Mouse (Mus musculus): ENCODE measurements around the gene Gm28048. TPM values are rescaled to one million over a fixed set of nuclear protein-coding genes. Genes with fewer than 3 reads are reported as not detected.

The Gm28048 gene
- polyA plus RNA-seq, 1 experiment from 2014 or later, result 6.7 TPM

DNA sequence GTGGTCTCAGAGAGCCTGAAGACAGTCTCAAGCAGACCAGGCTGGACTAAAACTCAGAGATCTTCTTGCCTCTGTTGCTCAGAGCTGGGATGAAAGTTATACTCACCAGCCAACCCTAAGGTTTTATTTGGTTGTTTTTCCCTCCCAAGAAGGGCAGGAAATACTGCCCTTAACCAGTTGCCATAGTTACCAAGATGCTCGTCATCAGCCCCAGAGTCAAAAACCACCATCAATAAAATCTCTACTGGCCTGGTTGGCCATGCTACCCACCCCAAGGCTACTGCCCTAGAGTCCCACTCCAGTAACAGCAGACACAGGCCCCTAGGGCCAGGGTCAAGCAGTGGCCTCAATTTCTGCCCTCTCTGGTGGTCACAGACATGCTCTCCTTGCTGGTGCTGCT is 129.4 kb downstream of the Gm28048 start:
- Histone ChIP-seq H3K27ac (replicated peaks) (no peak overlapping the region), H3K4me1 (replicated peaks) (no peaks in the 10 kb centered on the region), H3K9ac (no peak overlapping the region), H3K9me3 (no peaks in the 10 kb centered on the region), H3K4me2 (no peak overlapping the region), H3K27me3 (peaks cover 18% of the 10 kb centered on the region), H3K4me3 (no peak overlapping the region), H3K36me3 (no peaks in the 10 kb centered on the region)
- WGBS, result 60% methylated on average over 1 of the region's 1 CpGs
- ATAC-seq (ENCODE audit: low read depth), result no peak

DNA sequence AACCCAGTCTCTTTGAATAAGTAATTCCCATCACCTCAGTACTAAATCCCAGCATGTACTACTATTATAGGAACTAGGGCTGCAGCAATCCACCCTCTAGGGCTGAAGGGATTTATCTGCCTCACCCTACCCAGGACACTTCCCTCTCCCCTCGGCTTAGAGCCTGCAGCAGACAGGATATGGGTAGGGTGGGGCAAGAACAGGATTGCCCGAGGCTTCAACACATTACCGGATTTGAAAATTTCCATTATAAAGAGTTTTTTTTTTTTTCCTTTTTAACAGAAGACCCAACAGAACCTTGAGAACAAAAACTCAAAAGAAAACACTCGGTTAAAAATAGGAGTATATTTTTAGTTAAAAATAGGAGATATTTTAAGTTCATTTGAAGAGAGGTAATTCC is 130.5 kb downstream of the Gm28048 start:
- no peak overlapping the region for H3K4me3 ChIP-seq
- WGBS, result 59% methylated on average over 4 of the region's 4 CpGs
- peaks cover 2% of the 10 kb centered on the region; the same call in 1 of the 2 replicates for H3K4me1 ChIP-seq (replicated peaks)
- peaks cover 7% of the 10 kb centered on the region for H3K27me3 ChIP-seq
- H3K9ac ChIP-seq, result no peak overlapping the region
- H3K27ac ChIP-seq (replicated peaks), result no peak overlapping the region
- ATAC-seq (ENCODE audit: low read depth), result no peak
- no peaks in the 10 kb centered on the region for H3K9me3 ChIP-seq
- no peak overlapping the region for H3K4me2 ChIP-seq
- no peaks in the 10 kb centered on the region for H3K36me3 ChIP-seq

DNA sequence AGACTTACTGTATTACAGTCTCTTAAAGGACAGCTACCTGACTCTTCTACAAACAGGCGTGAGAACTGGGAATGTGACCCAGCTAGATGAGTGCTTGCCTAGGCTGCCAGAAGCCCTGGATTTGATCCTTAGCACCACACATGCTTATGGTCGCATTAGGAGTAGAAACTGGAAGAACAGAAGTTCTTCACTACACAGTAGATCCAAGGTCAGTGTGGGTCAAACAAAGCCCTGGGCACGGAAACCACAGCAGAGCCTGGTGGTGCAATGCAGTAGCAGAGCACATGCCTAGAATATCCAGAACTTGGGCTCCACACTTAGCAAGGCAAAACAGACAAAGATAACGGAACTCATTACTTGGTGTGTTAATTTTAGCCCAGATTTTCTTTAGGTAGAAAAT is 131.8 kb downstream of the Gm28048 start:
- Histone ChIP-seq H3K9me3 (no peaks in the 10 kb centered on the region), H3K27me3 (peaks cover 3% of the 10 kb centered on the region; the same call in 1 of the 2 replicates), H3K9ac (no peak overlapping the region), H3K27ac (replicated peaks) (no peak overlapping the region), H3K4me3 (no peak overlapping the region), H3K36me3 (no peaks in the 10 kb centered on the region), H3K4me2 (no peak overlapping the region), H3K4me1 (replicated peaks) (peaks cover 7% of the 10 kb centered on the region)
- no peak for ATAC-seq (ENCODE audit: low read depth)
- 89% methylated on average over 4 of the region's 4 CpGs for WGBS

DNA sequence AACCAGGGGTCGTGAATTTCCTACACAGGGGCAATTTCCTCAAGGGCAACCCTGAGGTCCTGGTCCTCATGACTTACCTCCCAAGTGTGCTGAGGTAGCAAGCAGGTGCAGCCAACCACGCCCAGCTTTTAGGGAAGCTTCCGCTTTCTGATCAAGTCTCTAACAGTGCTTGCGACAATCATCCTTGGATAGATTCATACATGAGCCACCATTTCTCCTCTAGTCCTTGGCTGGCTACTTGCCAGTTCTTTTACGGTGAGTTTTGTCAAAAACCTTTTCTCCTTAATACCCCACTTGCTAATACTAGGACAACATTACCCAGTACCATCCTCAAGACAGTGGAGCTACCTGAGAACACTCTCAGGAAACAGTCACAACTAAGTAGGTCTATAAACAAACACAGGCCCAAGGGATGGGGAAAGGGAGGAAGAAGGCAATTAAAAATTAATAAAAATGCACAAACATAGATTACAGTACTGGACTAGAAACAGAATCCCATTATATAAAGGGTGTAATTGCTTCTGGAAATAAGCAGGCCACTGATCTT is 133.2 kb downstream of the Gm28048 start:
- no peak overlapping the region for H3K9ac ChIP-seq
- no peak overlapping the region for H3K4me3 ChIP-seq
- ATAC-seq (ENCODE audit: low read depth), result no peak
- no peaks in the 10 kb centered on the region for H3K36me3 ChIP-seq
- H3K27me3 ChIP-seq, result no peaks in the 10 kb centered on the region
- WGBS, result 86% methylated on average over 5 of the region's 5 CpGs
- H3K9me3 ChIP-seq, result no peaks in the 10 kb centered on the region
- H3K4me1 ChIP-seq (replicated peaks), result peaks cover 7% of the 10 kb centered on the region
- H3K27ac ChIP-seq (replicated peaks), result no peak overlapping the region
- no peak overlapping the region for H3K4me2 ChIP-seq

DNA sequence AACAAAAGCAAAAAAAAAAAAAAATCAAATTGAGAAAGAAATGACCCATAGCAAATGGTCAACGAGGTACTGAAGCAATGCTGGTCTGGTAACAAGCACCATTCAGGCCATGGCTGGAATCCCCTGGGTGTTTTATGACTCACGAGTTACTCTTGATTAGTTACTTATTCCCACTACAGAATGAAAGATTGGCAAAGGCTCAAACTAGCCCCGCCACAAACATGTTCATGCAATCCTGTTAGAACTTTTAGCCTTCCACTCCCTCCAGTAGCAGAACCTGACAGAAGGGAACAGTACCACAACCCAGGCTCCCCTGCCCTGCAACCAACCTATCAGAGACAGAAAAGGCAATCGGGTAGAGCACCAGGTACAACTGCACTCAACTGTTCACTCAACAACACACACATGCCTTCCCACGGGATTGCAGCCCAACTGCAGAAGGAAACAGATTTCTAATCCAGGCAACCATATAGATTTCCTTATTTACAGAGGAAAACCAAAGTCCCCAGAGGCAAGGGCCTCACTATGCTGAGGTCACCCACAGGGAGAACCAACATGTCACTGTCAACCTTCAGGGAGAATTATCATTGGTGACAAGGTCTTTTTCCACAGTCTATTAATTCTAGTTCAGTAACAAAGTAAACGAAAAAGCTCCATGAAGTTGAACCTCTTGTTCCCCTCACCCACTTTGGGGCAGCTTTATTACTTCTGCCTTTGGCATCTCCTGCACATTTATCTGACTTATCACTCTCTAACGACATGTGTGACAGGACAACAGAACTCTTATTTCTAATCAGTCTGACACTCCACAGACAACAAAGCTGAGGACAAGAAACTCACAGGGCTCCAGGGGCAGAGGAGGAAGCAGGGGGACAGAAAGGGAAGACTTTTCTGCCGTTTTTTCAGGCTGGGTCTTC is 133.9 kb downstream of the Gm28048 start:
- 48% methylated on average over 8 of the region's 8 CpGs for WGBS
- Histone ChIP-seq H3K9me3 (no peaks in the 10 kb centered on the region), H3K36me3 (no peaks in the 10 kb centered on the region), H3K27me3 (no peaks in the 10 kb centered on the region), H3K4me2 (no peak overlapping the region), H3K4me3 (no peak overlapping the region), H3K27ac (replicated peaks) (no peak overlapping the region), H3K9ac (no peak overlapping the region), H3K4me1 (replicated peaks) (peaks cover 7% of the 10 kb centered on the region)
- ATAC-seq (ENCODE audit: low read depth), result no peak

DNA sequence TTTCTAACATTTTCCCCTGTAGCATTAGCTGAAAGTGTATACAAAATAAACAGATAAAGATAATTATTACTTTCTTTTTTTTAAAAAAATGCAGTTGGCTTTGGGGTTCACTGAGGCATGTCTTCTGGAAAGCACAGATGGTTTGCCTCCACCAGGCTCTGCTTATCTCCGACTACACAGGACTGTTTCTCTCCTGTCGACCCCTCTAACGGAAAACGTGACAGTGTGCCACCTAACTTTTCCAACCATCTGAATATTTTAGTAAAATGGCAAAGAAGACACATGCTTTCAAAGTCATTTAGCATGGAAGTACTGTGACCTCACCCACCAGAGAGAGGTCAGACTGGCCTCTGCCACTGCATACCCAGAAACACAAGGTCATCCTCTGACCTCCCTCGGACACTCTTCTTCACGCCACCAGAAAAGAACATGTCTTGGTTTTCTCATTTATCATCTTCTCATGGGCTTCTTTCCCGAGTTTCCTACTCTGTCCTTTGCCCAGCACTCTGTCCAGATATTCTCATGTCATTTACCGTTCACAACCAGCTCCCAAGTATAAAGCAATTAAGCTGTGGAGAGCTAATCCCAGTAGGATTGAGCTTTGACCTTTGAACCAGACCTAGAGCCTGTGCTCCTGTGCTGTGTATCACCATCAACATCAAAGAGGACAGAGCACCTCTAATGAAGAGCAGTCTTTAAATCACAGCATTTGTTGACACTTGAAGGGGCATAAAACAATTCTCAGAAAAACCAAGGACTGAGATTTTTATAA is 134.7 kb downstream of the Gm28048 start:
- no peaks in the 10 kb centered on the region for H3K27me3 ChIP-seq
- 74% methylated on average over 8 of the region's 8 CpGs for WGBS
- H3K4me1 ChIP-seq (replicated peaks), result peaks cover 7% of the 10 kb centered on the region
- no peaks in the 10 kb centered on the region for H3K36me3 ChIP-seq
- no peak overlapping the region for H3K4me3 ChIP-seq
- H3K4me2 ChIP-seq, result no peak overlapping the region
- no peak overlapping the region for H3K27ac ChIP-seq (replicated peaks)
- ATAC-seq (ENCODE audit: low read depth), result no peak
- H3K9me3 ChIP-seq, result no peaks in the 10 kb centered on the region
- H3K9ac ChIP-seq, result no peak overlapping the region

DNA sequence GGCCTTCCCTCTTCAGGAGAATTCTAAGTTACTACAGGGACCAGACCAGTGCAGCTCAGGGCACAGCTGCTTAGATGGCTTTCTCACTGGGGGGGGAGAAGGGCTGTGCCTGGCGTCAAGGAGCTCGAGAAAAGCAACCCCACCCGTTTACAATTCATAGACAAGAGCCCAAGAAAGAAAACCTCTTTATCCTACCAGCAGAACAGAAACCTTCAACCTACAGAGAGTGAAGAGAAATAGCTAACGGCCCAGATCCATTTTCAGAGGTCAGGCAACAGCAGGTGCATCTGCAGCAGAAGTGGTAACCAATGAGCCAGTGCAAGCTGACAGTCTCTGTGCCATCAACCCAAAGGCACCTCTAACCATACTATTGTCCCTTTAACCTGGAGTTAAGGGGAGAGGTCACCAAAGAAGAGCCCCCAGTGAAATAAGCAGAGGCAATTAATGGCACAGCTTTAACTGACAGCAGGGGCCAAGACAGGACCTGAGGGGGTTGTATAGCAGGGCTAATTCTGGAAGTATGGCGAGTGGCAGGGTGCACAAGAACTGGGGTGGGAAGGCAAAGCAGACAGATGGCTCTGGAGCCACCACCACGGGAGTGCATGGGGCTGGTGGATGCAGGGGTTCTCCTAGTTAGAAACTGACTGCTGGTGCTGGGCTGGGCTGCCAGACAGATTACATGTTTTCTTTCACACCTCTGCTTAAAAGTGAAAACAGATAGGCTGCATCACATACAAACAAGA is 135.6 kb downstream of the Gm28048 start:
- H3K27ac ChIP-seq (replicated peaks), result no peak overlapping the region
- H3K9me3 ChIP-seq, result no peaks in the 10 kb centered on the region
- no peaks in the 10 kb centered on the region for H3K36me3 ChIP-seq
- no peak overlapping the region for H3K4me3 ChIP-seq
- no peaks in the 10 kb centered on the region for H3K27me3 ChIP-seq
- peaks cover 7% of the 10 kb centered on the region for H3K4me1 ChIP-seq (replicated peaks)
- 46% methylated on average over 6 of the region's 6 CpGs for WGBS
- ATAC-seq (ENCODE audit: low read depth), result no peak
- H3K4me2 ChIP-seq, result no peak overlapping the region
- no peak overlapping the region for H3K9ac ChIP-seq

DNA sequence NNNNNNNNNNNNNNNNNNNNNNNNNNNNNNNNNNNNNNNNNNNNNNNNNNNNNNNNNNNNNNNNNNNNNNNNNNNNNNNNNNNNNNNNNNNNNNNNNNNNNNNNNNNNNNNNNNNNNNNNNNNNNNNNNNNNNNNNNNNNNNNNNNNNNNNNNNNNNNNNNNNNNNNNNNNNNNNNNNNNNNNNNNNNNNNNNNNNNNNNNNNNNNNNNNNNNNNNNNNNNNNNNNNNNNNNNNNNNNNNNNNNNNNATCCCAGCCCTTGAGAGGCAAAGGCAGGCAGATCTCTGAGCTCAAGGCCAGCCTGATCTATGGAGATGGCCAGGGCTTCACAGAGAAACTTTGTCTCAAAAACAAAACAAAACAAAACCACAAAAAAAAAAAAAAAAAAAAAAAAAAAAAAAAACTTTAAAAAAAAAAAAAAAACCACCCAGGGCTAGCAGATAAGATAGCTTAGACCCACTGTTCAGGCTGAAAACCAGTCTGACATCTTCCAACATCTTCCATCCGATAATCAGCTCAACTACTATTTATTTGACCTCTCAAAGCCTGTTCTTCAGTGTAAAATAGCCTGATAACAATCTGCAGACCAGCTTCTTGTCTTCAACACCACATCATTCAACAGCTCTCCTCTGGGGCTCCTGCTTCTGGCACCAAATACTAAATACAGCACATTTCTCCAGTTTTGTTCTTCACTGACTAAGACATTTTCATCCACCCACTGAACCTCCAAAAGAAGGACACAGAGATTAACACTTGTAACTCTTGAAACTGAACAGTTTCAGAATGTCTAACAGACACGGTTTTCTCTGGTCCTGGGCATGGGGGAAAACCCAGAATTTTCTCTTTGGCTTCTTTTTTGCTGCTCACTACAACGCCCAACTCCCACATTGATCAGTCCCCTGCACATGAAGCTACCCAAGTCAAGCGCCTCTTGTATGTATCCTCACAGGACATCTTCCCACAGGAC is 136.9 kb downstream of the Gm28048 start:
- Histone ChIP-seq H3K27ac (replicated peaks) (no peak overlapping the region), H3K36me3 (no peaks in the 10 kb centered on the region), H3K27me3 (no peaks in the 10 kb centered on the region), H3K4me2 (no peak overlapping the region), H3K9ac (no peak overlapping the region), H3K4me3 (no peak overlapping the region), H3K9me3 (no peaks in the 10 kb centered on the region), H3K4me1 (replicated peaks) (peaks cover 7% of the 10 kb centered on the region)
- 85% methylated on average over 4 of the region's 4 CpGs for WGBS
- ATAC-seq (ENCODE audit: low read depth), result no peak

DNA sequence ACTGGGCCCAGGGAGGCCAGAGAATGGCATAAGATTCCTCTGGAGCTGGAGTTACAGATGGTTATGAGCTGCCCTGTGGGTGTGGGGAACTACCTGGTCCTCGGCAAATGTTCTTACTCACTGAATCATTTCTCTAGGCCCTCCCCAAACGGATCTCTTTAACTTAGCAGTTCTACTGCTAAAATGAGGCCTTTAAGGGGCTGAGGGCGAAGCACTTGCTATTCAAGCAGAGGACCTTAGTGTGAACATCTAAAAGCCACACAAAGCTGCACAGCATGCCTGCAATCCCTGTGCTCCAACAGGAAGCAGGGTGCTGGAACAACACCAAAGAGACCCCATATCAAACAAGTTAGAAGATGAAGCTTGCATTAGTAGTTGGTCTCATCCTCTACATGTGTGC is 142.4 kb downstream of the Gm28048 start:
- no peak overlapping the region for H3K4me2 ChIP-seq

DNA sequence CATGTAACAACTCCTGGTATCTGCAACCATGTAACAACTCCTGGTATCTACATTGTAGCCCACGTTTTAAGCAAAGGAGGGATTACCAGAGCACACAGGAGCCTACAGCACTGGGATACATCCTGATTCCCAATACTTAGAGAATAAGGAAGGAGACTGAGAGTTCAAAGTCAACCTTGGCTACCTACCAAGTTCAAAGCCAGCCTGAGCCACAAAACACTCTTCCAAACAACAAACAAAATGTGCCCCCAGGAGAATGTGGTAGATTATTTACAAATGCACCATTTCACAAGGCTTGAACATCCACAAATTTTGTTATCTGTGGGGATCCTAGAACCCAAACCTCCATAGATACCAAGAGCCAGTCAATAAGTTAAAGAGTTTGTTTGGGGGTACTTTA is 143.5 kb downstream of the Gm28048 start:
- ATAC-seq (ENCODE audit: low read depth), result no peak
- Histone ChIP-seq H3K27ac (replicated peaks) (no peak overlapping the region), H3K4me2 (no peak overlapping the region), H3K4me3 (no peak overlapping the region), H3K27me3 (no peaks in the 10 kb centered on the region), H3K9me3 (no peaks in the 10 kb centered on the region), H3K36me3 (no peaks in the 10 kb centered on the region), H3K9ac (no peak overlapping the region), H3K4me1 (replicated peaks) (no peaks in the 10 kb centered on the region)
- WGBS, result 74% methylated on average over 1 of the region's 1 CpGs

More for the DNA sequence above, 142.4 kb downstream of the Gm28048 start:
- no peak overlapping the region for H3K27ac ChIP-seq (replicated peaks)
- H3K27me3 ChIP-seq, result no peaks in the 10 kb centered on the region
- ATAC-seq (ENCODE audit: low read depth), result no peak
- no peak overlapping the region for H3K4me3 ChIP-seq
- H3K36me3 ChIP-seq, result no peaks in the 10 kb centered on the region
- H3K4me1 ChIP-seq (replicated peaks), result no peaks in the 10 kb centered on the region
- H3K9ac ChIP-seq, result no peak overlapping the region
- no peaks in the 10 kb centered on the region for H3K9me3 ChIP-seq
- 62% methylated on average over 3 of the region's 3 CpGs for WGBS

DNA sequence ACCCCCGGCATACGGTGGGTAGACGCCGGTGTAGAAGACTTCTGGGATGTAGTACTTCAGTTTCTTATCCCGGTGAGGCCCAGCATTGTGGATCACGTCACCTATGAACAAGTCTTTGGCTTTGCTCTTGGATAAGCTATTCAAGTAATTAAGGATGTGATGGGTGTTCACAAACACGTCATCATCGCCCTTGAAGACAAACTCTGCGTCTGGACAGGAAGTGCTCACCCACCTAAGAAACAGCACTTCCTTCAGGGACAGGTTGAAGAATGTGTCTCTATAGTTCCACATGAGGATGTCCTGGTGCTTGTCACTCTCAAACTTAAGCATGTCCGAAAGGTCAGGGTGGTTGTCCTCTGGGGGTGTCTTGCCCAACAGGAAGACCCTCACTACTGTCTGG is 145.6 kb downstream of the Gm28048 start:
- ATAC-seq (ENCODE audit: low read depth), result no peak
- no peak overlapping the region for H3K9ac ChIP-seq
- no peak overlapping the region for H3K27ac ChIP-seq (replicated peaks)
- no peaks in the 10 kb centered on the region for H3K4me1 ChIP-seq (replicated peaks)
- no peaks in the 10 kb centered on the region for H3K9me3 ChIP-seq
- no peak overlapping the region for H3K4me3 ChIP-seq
- no peaks in the 10 kb centered on the region for H3K27me3 ChIP-seq
- 95% methylated on average over 10 of the region's 10 CpGs for WGBS
- no peaks in the 10 kb centered on the region for H3K36me3 ChIP-seq
- H3K4me2 ChIP-seq, result no peak overlapping the region
